Mouse (Mus musculus): ENCODE results near the gene Dynlrb1.

The Dynlrb1 gene

DNA sequence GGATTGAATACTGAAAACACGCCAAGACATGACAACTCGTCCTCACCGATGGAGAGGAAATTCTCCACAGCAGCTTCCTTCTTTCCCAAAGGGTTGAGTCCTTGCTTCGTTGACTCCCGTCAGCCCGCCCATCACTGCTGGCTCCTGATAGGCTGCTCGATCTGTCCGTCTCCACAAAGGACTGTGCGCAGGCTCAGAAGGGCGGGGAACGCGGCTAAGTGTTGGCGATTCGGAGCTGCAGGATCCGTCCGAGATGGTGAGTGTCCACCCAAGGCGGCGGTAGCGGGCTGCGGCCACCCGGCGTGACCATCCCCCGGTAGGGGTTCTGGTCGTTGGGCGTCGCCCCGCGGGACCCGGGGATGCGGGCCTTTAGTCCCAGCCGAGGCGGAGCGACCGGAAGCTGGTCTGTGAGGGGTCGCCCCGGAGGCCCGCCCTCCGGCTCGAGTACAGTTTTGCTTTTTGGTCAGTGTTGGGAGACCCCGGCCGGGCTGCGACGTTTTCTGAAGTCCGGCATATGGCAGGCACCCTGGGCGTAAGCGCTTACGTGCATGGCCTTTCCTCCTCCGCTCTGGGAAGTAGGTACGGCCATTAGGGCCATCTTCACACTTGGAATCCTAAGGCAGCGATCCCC lies at the start of gene Dynlrb1:
Gene Dynlrb1 (plus strand): TSS at position 172 of the 631 bp plus-strand sequence.
- peak; percentile 97 for DNase-seq

DNA sequence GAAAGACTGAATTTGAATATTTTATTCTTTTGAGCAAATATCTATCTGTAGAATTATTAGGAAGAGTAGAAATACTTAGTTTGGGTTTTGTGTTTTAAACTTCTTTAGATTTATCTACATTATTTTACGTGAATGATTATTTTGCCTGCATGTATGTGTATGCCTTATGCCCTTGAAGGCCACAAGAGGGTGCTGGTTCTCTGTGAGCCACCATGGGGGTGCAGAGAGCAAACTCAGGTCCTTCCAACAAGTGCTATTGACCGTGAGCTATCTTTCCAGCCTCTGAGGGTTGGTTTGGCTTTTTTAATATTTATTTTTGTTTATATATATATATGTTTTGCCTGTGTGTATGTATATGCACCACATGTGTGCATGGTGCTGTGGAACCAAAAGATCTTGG lies 28.9 kb upstream of the Dynlrb1 start:
- DNase-seq, result peak; percentile 43

DNA sequence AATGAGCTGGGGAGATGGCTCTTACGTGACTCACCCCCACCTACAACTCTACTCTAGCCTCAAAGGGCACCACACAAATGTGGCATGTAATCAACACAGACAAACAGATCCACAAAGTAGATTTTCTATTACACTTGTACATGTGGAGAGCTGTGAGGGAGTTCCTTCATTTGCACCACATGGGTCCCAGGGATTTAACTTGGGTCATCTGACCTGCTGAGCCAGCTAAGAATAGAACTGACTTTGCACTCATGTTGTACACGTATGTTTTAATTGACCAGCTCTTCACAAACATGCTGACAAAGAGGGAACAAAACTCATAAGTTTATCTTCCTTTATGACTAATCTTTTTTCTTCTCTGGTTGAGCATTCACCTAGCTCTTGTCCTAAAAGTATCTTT lies 13.2 kb upstream of the Dynlrb1 start:
- DNase-seq, result no peak

DNA sequence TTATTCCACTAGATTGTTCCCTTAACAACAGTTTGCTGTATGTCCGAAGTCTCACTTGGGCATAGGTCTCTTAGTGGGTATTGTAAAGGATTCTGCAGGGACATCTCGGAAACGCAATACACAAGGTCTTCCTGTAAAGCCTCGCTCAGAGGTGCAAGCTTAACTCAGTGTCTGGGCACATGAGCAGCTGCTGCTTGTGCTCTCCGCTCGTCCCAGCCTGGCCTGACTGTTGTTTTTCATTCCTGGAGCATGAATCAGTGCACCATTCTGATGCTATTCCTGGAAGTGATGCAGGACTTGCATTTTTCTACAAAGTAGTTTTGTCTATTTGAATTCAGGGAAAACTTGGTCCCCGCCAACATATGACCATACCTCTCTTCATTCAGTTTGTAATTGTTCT lies 11.6 kb upstream of the Dynlrb1 start:
- DNase-seq, result no peak

DNA sequence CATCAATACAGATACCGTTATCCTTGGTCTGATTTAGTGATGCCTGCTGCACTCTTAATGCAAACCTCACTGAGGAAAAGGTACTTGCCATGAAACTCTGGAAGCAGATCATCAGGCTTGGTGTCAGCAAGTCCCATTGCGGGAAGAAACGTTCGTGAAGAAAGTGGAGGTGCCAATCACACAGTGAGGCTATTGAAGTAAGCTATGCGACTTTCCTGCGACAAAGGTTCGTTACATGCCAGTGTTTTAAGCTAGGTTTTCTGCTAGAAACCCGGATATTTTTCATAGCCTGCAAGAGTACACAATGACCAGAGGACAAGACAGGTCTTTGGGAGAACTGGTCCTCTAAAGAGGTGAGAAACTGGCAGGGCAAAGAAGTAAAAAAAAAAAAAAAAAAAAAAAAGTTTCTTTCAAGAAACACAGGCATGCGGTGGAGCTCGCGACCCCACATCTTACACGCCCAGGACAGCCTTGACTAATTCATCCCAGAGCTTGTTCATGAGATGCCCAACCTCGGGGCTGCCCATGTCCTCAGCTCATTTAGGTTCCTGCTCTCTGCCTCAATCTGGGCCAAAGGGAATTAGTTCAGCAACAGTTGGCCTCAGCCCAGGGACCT lies 479 bp upstream of the Dynlrb1 start:
- peak; percentile 86 for DNase-seq

DNA sequence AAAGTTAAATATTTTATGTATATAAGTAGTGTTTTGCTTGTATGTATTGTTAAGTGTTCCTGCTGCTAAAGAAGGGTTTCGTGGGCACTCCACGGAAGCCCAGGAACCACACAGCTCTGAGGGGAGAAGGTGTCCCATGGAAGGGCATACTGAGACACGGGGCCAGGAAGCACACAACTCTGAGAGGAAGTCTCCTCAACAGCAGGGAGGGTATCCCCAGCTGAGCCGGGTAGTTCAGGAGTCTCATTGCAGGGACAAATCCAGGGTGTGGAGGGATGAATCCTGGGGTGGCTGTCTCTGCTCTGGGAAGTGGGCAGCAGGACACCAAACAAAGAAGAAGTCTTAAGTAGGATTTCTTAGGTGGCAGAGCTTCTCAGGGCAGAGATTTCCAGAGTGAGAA lies 943 bp downstream of the Dynlrb1 start:
- peak; percentile 5 for DNase-seq

DNA sequence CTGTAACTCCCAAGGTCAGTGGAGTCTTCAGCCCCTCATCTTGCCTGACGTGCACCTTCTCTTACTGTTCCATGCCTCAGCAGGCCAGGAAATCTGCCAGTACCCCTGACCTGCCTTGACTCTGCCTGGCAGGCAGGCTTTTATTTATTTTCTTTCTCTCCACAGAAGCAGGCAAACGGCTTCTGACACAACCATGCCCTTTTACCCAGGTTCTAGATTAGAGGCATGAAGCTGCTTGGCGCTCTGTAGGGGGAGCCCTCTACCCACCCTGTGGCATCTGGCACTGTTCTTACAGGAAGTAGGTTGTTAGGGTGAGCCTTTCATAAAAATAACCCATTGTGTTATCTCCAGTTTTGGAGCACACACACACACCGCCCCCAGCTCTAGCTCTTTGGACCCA lies 4.6 kb downstream of the Dynlrb1 start:
- DNase-seq, result no peak

DNA sequence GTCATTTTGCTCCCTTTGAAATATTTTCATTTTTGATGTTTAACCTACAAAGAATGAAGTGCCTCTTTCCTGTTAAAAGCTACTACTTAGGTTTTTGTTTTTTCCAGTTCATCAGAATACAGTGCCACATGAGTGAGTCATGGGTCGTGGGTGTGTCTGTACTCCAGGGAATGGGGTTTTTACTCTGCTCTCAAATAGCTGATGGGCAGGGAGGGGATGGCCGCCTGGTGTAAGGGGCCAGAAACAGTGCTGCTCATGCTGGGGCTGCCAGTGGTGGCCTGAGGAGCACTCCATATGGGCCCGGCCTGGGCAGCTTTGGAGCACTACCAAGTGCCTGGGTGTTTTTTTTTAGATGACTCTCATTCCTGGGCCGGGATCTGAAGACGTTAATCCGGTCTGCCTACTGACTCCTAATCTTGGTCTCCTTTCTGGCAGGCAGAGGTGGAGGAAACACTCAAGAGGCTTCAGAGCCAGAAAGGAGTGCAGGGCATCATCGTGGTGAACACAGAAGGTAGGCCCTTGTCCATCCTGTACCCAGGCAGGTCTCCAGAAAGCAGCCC lies 6.0 kb downstream of the Dynlrb1 start:
- no peak for DNase-seq

DNA sequence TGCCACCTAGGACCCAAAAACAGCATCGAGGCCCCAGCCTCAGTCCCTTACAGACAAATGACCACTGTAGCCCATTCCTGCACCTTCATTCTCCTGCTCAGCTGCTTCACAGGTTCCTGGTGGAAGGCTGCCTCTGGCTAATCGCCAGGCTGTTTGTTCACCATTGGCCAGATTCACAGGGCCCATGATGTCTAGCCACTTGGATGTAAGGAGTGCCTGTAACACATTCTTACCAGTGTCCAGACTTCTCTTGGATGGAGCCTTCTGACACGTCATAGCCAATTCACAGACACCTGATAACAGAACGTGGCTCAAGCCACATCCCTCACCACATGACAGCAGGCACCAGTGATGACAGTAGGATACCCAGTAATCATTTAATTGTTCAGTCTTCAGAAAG lies 9.9 kb downstream of the Dynlrb1 start:
- DNase-seq, result no peak

DNA sequence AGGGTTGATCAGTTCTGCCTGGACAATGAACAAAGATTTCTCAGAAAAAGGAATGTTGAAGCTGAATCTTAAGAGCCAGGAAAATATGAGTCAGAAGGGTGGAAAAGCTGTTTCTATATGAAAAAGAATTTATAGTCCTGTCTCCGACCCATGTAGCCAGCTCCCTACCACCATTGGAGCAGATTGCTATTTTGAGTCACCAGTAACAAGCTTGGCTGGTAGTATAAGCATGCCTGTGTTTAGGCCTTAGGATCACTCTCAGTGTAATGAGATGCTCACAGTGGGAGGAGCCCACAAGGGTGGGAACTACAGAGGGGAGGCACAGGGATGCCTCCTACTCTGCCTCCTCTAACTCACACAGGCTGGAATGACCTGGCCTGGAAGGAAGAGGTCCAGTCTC lies 11.9 kb downstream of the Dynlrb1 start:
- no peak for DNase-seq

DNA sequence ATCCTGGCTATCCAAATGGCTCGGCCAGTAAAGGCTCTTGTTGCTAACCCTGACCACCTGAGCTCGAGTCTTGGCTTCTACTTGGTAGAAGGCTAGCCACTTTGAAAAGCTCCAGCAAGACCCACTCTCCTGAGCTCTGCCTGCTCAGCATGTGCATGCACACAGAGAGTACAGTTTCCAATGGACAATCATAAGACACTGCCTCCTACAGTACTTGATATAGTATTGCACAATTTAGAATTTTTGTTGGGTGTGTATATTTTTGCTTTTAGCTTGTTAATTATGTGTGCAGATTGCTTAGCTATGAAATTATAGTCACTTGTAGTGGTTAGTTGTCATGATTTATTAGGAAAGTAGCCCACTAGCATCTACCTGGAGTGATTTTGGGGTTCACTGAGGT lies 12.4 kb downstream of the Dynlrb1 start:
- DNase-seq, result no peak

DNA sequence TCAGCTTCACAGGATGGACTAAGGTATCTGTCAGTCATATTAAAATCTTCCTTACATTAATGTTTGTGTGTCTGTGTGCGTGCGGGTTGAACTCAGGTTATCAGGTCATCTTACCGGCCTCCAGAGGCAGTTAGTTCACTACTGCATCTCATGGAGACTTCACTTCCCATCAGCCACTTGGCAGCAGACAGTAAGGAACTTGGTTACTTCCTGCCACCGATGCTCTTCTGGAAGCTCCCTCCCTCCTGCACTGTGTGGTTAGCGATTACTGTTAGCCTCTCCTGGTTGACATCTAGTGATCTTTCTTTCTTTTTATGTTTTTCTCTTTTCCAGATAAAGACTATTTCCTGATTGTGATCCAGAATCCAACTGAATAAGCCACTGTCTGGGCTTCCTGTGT lies 13.3 kb downstream of the Dynlrb1 start:
- DNase-seq, result no peak

DNA sequence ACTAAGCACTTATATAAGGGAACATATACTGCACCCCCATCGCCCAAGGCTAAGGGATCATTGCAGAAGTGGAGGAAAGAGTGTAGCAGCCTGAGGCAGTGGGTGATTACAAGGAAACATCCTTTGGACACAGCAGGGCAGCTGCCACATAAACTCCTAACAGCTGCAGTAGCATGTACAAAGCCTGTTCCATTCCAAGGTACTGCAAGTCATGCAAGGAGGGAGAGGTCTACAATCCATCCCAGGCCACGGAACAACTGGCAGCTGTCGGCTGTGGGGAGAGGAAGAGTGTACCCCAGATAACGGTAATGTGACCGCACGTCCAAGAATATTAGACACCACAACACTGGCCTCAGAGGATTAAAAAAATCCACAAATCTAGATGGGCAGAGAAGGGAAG lies 29.2 kb downstream of the Dynlrb1 start:
- no peak for DNase-seq

DNA sequence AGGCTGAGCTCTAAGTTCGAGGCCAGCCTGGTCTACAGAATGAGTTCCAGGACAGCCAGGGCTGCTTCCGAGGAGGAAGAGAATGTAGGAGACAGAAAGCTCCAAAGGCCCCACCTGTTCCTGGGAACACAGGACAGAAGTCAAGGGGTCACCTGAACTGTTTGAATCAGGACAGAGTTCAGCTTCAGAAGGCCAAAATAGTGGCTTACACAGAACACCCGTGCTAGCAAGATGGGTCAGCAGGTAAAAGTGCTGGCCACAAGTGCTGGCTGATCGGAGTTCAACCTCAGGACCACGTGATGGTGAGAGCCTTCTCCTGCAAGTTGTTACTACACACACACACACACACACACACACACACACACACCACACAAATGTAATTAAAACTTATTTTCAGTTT lies 30.6 kb downstream of the Dynlrb1 start:
- no peak for DNase-seq

DNA sequence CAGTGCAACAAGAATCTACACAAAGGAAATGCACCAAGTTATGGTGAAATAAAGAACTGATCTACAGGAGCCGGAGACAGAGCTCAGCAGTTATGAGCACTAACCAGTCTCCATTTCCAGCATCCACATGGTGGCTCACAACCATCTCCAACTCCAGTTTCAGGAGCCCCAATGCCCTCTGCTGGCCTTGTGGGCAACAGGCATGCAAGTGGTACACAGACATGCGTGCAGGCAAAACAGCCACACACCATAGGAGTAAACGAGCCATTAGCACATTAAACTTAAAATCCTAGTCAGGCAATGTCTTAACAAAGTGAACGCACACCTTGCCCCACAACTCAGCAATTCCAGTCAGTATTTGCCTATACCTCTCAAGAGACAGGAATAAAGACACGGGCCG lies 35.6 kb downstream of the Dynlrb1 start:
- peak; percentile 15 for DNase-seq

DNA sequence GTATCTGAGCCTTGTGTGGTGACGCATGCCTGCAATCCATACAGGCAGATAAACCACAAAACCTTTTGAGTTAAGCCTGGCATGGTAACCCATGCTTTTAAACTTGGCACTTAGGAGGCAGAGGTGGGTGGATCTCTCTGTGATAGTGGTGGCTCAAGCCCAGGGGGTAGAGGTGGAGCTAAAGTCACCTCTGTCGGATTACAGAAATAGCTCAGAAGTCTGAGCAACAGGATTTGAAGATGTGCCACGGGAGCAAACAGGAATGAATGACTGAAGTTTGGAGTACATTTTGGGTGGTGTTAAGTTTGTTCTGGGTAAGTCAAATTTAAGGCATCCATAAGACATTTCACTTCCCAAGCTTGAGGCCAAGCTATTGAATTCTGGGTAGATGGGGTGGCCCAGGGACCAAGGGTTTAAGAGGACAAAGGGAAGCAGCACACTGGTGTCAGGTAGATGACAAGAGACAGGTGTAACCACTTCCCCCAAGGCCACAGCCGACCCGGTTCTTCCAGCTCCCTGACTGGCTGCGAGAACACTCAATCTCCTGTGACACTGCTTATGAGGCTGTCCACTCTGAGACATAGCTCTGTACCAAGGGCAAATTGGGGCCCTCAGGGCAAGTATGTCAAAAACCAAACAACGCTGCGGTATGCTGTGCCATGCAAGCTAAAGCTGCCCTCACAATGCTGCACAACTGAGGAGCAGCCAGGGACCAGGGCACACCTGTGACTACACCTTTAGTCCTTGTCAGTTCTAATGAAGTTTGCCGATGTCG lies 36.2 kb downstream of the Dynlrb1 start:
- no peak for DNase-seq

DNA sequence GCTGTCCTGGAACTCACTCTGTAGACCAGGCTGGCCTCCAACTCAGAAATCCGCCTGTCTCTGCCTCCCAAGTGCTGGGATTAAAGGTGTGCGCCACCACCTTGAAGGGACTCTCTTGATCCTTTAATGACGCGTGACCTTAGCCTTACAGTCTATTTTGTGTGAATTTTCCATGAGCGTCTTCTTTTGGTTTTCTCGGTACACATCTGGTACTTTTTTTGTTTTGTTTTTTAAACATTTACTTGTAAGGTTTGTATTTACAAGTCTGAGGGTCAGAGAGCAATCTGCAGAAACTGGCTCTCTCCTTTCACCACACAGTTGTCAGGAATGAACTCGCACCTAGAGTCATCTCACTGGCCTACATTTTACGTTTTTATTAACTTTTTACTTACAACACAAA lies 37.3 kb downstream of the Dynlrb1 start:
- DNase-seq, result no peak

DNA sequence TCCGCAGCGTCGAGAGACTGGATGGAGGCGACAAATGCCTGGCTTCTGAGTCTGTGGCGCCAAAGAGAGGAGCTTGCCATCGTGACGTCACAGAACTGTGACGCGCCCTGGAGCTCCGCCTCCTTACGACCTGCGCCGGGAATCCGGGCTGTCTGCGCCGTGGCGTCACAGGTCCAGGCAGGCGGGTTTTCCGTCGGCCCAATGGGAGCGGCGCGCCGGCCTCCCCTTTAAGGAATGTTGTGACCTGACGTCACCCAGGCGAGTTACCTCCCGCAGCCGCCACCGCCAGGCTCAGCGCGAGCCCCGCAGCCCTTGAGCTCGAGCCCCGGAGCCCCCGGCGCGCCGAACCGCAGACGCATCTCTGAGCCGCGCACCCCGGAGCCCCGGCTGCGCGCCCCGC lies 39.9 kb downstream of the Dynlrb1 start, which contains the start of gene Map1lc3a:
Gene Map1lc3a (plus strand): TSS at position 103 of the 400 bp plus-strand sequence.
- peak; percentile 96 for DNase-seq

DNA sequence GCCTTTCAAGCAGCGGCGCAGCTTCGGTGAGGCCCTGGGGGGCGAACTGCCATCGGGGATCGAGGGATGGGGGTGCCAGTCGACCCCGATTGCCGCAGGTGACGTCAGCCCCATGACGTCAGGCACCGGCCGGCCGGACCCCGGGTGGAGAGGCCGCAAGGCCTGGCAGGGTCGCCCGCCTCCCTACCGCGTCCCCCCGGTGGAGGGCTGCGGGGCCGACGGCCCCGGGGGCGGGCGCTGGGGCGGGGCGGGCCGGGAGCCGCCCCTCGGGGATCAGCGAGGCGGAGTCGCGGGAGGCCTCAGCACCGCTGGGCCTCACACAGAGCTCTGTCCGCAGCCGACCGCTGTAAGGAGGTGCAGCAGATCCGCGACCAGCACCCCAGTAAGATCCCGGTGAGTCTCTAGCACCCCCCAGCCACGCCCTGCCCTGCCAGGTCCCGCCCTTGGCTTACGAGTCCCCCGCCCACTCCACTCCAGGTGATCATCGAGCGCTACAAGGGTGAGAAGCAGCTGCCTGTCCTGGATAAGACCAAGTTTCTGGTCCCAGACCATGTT lies 40.4 kb downstream of the Dynlrb1 start:
- peak; percentile 73 for DNase-seq

DNA sequence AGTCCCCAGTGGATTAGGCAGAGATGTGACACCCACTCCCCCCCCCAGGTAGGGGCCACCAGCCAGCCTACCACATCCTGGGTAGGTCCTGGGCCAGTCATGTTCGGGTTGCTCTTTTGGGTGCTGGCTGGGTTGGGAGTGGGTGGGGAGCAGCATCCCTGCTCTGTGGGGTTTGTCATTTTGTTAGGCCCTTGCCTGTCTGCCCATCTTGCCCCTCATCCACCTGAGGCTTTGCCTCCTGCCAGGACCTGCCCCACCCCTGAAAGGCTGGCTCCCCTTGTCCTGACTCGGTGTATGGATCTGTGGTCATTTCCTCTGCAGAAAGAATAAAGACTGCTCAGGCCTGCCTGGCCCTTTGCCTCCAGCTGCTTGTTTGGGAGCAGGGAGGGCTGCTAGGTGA lies 41.4 kb downstream of the Dynlrb1 start:
- DNase-seq, result no peak

DNA sequence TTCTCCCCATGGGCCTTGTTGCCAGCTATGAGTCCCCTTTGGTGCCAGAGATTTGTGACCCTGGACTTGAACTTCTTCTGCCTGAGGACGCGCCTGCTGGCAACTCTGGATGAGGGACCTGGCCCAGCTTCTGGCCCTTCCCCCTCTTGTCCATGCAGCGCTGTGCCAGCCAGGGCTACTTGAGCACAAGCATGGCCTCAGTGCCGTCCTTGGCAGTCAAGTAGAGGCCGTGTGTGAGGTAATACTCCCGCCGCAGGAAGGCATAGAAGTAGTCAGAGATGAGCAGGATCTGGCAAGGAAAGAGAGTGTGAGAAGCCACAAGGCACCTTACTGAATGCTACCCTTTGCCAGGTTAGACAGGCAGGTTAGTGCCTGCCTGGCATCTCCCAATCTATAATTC lies 42.0 kb downstream of the Dynlrb1 start:
- DNase-seq, result no peak

DNA sequence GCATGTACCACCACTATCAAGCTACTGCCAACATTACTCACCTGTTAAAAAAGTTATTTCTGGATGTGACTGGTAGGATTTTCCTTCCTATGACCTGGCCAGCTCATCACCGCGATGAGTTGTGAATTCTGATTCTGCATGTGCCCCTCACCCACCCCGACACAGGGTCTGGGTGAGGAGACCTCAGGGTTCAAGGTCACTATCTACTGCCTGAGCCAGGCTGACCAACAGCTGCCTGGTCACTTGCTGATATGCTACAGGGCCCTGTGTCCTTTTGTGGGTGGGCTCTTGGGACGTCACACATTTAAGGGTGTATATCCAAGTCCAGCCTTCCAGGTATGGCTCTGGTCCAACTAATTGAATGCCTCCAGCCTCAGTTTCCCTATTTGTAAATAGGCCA lies 42.8 kb downstream of the Dynlrb1 start:
- no peak for DNase-seq

DNA sequence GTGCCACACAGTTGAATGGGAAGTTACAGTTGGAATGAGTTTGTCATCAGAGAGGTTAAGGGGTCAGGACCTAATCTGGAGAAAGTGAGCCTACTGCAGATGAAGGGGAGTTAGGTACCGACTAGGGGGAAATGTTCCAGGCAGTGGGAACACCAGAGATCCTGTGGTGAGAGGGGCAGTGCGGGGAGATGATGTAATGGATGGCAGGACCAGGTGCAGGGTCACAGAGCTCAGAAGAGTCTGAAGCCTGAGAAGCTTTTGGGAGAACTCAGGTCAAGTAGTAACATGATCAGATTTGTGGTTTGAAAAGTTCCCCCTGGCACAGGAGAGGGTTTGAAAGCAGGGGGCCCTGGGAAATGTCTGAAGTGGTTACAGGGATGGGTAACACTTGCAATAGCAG lies 43.8 kb downstream of the Dynlrb1 start:
- DNase-seq, result no peak

DNA sequence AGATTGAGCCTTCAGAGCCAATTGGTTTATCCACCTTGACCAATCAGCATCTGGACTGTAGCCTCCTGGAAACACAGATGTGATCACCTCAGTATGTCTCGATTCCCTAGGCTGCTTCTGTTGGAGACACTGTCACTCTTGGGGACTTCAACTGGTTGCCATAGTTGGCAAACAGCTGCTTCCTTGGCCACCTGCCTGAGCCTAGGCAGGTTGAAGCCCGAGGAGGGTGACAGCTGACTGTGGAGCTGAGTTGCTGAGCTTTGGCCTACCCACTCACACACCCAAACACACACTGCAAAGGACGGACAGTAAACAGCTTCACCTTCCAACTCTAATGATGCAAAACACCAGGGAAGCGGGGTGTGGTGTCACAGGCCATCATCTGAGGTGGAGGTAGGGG lies 47.5 kb downstream of the Dynlrb1 start:
- DNase-seq, result no peak
